Mouse (Mus musculus): ENCODE measurements around the gene Trir. TPM values are rescaled to one million over a fixed set of nuclear protein-coding genes. Genes with fewer than 3 reads are reported as not detected.

Gene Trir
- polyA plus RNA-seq (2012) = 77.0 and 92.3 TPM in 2 replicates

DNA sequence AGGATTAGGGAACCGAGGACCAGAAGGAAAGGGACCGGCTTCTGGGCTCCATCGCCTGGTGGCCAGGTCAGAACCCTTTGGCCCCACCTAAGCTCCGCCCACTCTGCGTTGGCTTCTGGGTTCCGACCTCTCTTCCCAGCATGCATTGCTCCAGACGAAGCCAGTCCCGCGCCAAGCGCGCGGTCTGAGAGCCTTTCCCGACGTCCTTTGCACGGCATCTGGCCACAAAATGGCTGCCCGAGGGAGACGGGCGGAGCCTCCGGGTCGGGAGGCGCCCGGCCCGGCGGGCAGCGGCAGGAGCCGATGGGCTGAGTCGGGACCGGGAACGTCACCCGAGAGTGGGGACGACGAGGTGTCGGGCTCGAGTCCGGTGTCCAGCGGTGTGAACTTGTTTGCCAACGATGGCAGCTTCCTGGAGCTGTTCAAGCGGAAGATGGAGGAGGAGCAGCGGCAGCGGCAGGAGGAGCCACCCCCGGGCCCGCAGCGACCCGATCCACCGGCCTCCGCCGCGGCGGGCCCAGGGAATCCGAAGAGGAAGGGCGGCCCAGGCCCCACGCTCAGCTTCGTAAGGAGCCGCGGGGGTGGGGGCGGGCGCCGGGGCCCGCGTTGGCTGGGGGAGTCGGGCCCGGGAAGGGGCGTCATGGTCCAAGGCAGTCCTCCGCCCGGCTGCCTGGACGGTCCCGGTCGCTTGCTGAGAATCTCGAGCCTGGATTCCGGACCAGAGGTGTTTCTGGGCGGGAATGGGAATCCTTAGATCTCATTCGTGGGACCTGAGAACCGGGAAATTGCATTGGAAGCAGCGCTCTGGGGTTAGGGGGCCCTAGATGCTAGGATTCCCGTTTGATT, at the start of gene Trir:
Gene Trir, plus strand, starts transcription at position 154 of the 846 bp plus-strand sequence.
- TF ChIP-seq GATA1 (IDR thresholded peaks at IDR 0.05; ENCODE audit: low read length) (no peak), TAL1 (IDR thresholded peaks at IDR 0.05; ENCODE audit: low read length) (no peak)
- H3K27me3 ChIP-seq (ENCODE audit: control insufficient read depth) = no peaks in the 10 kb centered on the region
- H3K4me1 ChIP-seq (ENCODE audit: control insufficient read depth) = peaks cover 61% of the 10 kb centered on the region
- H3K9me3 ChIP-seq (ENCODE audit: control insufficient read depth, low read length) = no peaks in the 10 kb centered on the region
- H3K36me3 ChIP-seq (ENCODE audit: control insufficient read depth) = peaks cover 61% of the 10 kb centered on the region
- peak within 1 kb of the TSS; percentile 99 for H3K4me3 ChIP-seq (replicated peaks)

DNA sequence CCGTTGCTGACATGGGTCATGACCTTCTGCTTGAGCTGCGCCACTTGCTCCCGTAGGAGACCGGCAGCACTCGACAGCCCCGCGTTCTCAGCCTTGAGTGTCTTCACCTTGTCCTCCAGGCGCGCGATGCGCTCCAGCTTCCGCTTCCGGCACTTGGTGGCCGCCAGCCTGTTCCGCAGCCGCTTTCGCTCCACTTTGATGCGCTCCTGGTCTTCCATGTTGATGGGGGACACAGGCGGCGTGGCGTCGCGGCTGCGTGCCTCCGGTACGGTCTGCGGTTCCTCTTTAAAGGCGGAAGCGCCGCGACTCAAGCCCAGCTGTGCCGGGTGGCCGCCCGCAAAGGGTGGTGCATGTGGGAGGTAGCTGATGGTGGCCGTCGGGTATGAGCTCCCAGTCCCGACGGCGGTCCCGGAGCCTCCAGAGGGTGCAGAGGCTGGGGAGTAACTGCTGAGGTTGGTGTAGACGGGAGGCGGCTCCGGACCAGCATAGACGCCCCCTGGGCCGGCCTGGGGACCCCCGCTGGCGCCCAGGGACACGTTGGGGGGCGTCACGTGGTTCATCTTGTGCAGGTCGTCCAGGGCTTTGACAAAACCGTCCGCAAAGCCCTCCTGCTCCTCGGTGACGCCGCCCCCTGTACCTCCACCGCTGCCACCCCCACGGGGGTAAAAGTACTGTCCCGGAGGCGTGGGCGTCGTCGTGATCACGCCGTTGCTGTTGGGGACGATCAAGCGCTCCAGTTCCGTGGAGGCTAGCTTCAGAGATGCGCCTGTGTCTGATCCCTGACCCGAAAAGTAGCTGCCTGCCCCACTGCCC, 49.0 kb upstream of the Trir start:
- Histone ChIP-seq H3K4me1 (ENCODE audit: control insufficient read depth) (peaks cover 98% of the 10 kb centered on the region), H3K36me3 (ENCODE audit: control insufficient read depth) (peaks cover 28% of the 10 kb centered on the region), H3K4me3 (replicated peaks) (peak overlapping the region; percentile 71), H3K27me3 (ENCODE audit: control insufficient read depth) (peaks cover 16% of the 10 kb centered on the region), H3K9me3 (ENCODE audit: control insufficient read depth, low read length) (no peaks in the 10 kb centered on the region)
- no peak for TF ChIP-seq TAL1 (IDR thresholded peaks at IDR 0.05; ENCODE audit: low read length)
- no peak for TF ChIP-seq GATA1 (IDR thresholded peaks at IDR 0.05; ENCODE audit: low read length)

DNA sequence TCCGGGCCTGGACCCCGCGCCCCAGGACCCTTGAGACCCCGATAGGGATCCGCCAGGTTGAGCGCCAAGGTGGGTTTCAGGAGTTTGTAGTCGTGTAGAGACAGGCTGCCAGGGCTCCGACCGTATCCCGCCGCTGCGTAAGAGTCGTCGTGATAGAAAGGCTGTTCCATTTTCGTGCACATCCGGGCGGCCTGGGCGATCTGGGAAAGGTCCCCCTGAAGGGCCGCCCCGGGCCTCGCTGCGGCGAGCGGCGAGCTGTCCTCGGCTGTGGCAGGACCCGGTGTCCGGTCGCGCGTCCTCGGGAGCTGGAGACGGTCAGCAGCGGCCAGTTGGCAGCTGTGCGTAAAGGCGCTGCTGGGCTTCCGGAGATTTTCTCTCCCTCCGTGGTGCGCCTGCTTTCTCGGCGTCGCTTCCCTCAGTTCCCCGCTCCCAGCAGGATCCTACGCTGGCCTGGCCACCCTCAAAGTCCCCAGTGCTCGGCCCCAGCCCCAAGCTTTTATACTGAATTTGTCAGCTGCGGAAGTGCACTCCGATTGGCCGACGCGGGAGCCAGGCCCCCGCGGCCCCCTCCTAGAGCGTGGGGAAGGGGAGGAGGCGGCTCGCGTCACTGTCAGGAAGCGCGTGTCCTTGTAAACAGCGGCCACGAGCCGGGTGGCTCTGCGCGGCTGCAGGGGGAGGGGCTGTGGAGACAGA, 48.2 kb upstream of the Trir start, which contains the start of gene Junb:
Gene Junb, minus strand, starts transcription at position 471 of the 693 bp plus-strand sequence.
- Histone ChIP-seq H3K9me3 (ENCODE audit: control insufficient read depth, low read length) (no peaks in the 10 kb centered on the region), H3K4me3 (replicated peaks) (peak within 1 kb of the TSS; percentile 71), H3K27me3 (ENCODE audit: control insufficient read depth) (peaks cover 16% of the 10 kb centered on the region), H3K4me1 (ENCODE audit: control insufficient read depth) (peaks cover 95% of the 10 kb centered on the region), H3K36me3 (ENCODE audit: control insufficient read depth) (peaks cover 21% of the 10 kb centered on the region)
- TF ChIP-seq GATA1 (IDR thresholded peaks at IDR 0.05; ENCODE audit: low read length) (no peak), TAL1 (IDR thresholded peaks at IDR 0.05; ENCODE audit: low read length) (no peak)

DNA sequence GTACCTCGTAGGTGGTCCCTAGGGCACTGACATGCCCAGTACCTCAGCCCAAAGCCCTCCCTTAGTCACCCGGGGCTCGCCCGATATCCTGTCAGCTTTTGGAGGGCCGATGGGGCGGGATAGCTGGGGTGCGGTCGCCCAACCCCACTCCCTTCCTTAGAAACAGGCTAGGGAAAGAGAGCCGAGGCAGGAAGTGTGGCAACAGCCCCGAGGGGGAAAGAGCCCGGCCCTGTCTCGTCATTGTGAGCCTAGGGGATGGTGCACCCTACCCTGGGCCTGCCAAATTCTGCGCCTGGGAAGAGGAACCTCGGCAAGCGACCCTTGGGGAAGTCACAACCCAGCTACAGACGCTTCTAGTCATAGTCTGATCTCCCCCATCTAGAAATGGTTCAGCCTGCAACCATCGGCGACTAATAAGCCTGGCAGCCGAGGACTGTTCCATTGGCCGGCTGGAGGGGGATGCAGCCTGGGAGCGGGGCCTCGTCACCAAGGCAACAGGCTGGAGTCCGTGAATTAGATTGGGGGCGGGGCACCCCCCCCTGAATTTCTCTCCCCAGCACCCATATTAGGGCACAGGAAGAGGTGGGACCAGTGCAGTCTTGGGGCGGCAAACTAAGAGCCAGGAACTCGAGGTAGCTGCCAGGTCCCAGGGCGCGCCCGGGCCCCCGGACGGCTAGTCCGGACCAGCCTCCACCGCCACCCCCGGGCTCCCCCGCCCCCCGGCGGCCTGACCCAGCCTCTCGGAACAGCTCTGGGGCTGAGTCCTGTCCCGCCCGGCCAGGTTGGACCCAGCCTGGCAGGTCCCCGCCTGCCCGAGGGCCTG, 46.8 kb upstream of the Trir start:
- TF ChIP-seq GATA1 (IDR thresholded peaks at IDR 0.05; ENCODE audit: low read length) = no peak
- TF ChIP-seq TAL1 (IDR thresholded peaks at IDR 0.05; ENCODE audit: low read length) = no peak

DNA sequence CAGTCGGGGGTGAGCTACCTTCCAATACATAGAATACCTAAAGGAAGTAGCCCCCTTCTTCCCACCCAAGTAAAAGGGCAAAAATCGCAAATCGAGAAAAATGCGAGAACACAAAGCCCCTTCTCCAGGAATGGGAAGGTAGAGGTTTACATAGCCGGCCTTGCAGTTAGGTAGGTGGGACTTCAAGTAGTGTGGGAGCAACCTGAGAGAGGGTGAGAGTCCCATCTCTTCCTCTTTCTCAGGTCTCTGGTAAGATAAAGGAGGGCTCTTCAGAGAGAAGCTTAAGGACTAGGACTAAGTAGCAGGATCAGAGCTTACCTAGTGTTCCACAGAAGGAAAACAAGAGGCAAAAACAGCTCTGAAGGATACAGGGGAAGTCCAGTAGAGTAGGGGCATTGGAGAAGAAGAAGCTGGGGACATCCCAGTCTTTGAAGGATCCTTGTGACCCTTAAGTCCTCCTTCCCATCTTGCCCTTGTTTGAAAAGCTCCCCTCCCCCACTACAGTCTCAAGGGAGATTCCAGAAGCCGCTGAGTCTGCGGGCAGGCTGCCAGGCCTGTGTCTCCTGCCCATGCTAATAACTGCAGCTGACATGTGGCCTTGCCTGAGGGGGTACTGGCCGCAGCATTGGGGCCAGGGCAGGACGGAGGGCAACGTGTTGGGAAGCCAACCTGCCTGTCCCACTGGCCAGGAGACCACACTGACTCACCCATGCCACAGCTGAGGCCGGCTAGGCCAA, 45.8 kb upstream of the Trir start:
- Histone ChIP-seq H3K4me1 (ENCODE audit: control insufficient read depth) (peaks cover 95% of the 10 kb centered on the region), H3K4me3 (replicated peaks) (peak overlapping the region; percentile 71), H3K36me3 (ENCODE audit: control insufficient read depth) (no peaks in the 10 kb centered on the region; the same call in 1 of the 2 replicates), H3K27me3 (ENCODE audit: control insufficient read depth) (peaks cover 16% of the 10 kb centered on the region), H3K9me3 (ENCODE audit: control insufficient read depth, low read length) (no peaks in the 10 kb centered on the region)
- TF ChIP-seq GATA1 (IDR thresholded peaks at IDR 0.05; ENCODE audit: low read length) (no peak), TAL1 (IDR thresholded peaks at IDR 0.05; ENCODE audit: low read length) (no peak)

More for the DNA sequence above, 46.8 kb upstream of the Trir start:
- no peaks in the 10 kb centered on the region for H3K9me3 ChIP-seq (ENCODE audit: control insufficient read depth, low read length)
- peaks cover 16% of the 10 kb centered on the region for H3K27me3 ChIP-seq (ENCODE audit: control insufficient read depth)
- H3K4me1 ChIP-seq (ENCODE audit: control insufficient read depth) = peaks cover 95% of the 10 kb centered on the region
- H3K4me3 ChIP-seq (replicated peaks) = peak overlapping the region; percentile 71
- H3K36me3 ChIP-seq (ENCODE audit: control insufficient read depth) = peaks cover 7% of the 10 kb centered on the region

DNA sequence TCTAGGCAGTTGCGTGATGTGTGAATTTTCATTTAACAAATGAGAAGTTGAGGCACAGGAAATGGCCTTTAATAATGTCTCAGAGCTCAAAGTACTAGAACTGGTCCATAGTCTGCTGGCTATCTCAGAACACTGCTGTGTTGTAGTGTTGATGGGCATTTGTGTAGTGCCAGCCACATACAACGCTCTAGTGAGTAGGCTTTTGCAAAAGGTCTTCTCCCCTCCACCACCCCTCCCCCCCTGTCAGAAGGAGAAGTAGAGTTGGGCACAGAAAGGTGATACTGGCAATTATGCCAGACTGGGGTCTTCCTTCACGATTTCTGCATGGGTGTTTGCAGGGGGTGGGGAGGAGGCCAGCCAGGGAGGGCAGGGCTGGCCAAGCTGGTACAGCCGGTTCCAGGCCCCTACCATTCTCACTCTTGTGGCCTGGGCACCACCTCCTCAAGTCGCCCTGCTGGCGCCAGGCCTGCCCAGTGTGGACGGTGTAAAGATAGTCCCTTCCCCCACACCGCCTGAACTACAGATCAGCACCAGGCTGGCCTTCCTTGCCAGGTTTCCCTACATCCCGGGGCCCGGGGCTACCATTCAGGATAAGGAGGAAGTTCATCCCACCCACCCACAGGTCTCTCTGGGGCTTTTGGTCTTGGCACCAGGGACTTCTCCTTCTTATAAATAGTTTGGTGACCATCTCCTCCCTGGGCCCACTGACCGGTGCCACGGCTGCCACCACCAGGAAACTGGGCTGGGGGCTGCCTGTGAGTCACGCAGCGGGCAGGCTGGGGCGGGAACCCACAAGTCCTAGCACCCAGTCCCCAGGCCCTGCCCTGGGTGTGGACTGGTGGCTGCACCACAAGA, 44.8 kb upstream of the Trir start:
- TF ChIP-seq GATA1 (IDR thresholded peaks at IDR 0.05; ENCODE audit: low read length) (no peak), TAL1 (IDR thresholded peaks at IDR 0.05; ENCODE audit: low read length) (no peak)
- Histone ChIP-seq H3K27me3 (ENCODE audit: control insufficient read depth) (peaks cover 16% of the 10 kb centered on the region), H3K36me3 (ENCODE audit: control insufficient read depth) (no peaks in the 10 kb centered on the region), H3K4me1 (ENCODE audit: control insufficient read depth) (peaks cover 95% of the 10 kb centered on the region), H3K4me3 (replicated peaks) (no peak overlapping the region), H3K9me3 (ENCODE audit: control insufficient read depth, low read length) (no peaks in the 10 kb centered on the region)

DNA sequence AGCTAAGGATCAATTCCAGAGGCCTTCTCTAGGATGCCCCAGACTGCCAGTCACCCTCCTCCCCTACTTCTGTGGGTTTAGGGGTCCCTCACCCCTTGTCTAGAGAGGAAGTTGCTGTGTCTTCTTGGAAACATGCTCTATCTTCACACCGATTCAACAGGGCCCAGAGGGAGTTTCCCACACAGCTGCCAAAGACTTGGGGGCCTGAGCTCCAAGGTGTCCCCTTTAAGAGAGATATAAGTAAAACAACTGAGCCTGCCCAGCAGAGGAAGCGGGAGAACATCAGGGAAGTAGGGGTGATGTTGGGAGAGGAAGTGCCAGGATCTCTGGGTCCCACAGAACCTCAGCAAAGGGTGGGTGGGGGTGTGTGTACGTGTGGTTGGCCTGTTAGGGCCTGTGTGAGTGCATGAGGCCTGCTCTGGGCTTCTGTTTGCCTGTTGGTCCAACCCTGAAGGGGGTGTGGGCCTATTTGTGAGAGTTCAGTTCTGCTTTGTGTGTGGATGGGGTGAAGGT, 44.1 kb upstream of the Trir start:
- Histone ChIP-seq H3K4me3 (replicated peaks) (no peak overlapping the region), H3K36me3 (ENCODE audit: control insufficient read depth) (no peaks in the 10 kb centered on the region), H3K27me3 (ENCODE audit: control insufficient read depth) (peaks cover 12% of the 10 kb centered on the region), H3K4me1 (ENCODE audit: control insufficient read depth) (peaks cover 91% of the 10 kb centered on the region), H3K9me3 (ENCODE audit: control insufficient read depth, low read length) (no peaks in the 10 kb centered on the region)
- TF ChIP-seq TAL1 (IDR thresholded peaks at IDR 0.05; ENCODE audit: low read length) (no peak), GATA1 (IDR thresholded peaks at IDR 0.05; ENCODE audit: low read length) (no peak)
